Mouse (Mus musculus): ENCODE results near the gene Pramef20. TPM values are rescaled to one million over a fixed set of nuclear protein-coding genes. Genes with fewer than 3 reads are reported as not detected.
"Not testable (repeated sequence)": the region's sequence is repeated elsewhere in the genome, so short reads cannot be mapped to it uniquely, and the experiment has no call there.

Pramef20 gene
- not detected in 2 replicates for polyA plus RNA-seq (2016; fragmentation: Nextera tagmentation; extraction: Ambion mirVana)

DNA sequence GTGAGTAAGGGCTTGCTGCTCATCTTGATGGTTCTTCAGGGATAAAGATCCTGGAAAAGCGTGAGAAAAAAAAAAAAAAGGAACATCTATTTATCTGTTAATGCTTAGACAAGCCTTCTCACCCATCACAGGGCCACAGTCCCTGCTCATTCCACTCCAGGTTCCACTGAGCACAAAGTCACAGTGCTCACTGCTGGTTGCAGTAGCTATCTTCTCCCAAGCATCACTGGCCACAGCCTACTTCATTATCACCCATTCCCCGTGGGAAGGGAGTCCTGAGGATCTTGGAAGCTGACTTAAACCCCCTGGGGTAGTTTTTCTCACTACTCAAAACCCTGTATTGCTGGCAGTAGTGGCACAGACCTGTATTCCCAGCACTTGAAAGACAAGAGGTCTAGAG is at the start of gene Pramef20:
Gene Pramef20 (minus strand): TSS at position 23 of the 400 bp plus-strand sequence.
- H3K4me2 ChIP-seq (replicated peaks), result no peak within 1 kb of the TSS
- H3K4me1 ChIP-seq, result no peaks in the 10 kb centered on the region
- no peak within 1 kb of the TSS for H3K4me3 ChIP-seq
- H3K9me3 ChIP-seq, result peaks cover 12% of the 10 kb centered on the region; the same call in 1 of the 2 replicates
- no peak within 1 kb of the TSS for H3K9ac ChIP-seq
- H3K36me3 ChIP-seq, result no peaks in the 10 kb centered on the region
- H3K27me3 ChIP-seq (replicated peaks), result no peaks in the 10 kb centered on the region
- 61% methylated on average over 2 of the region's 2 CpGs for WGBS
- no peak within 1 kb of the TSS for H3K27ac ChIP-seq
- no peak for ATAC-seq (ENCODE audit: low FRiP score, low read depth)

- Histone ChIP-seq H3K9me3 (0 out of 2 replicates have a peak, but pooled peaks cover 2% of the 10 kb centered on the region), H3K27ac (no peak overlapping the region), H3K9ac (no peak overlapping the region), H3K4me3 (no peak overlapping the region), H3K4me2 (replicated peaks) (no peak overlapping the region), H3K27me3 (replicated peaks) (no peaks in the 10 kb centered on the region), H3K4me1 (no peaks in the 10 kb centered on the region), H3K36me3 (no peaks in the 10 kb centered on the region)
- 79% methylated on average over 5 of the region's 5 CpGs for WGBS
- ATAC-seq (ENCODE audit: low FRiP score, low read depth), result no peak
Observed at GRCm38 (mm10) chr4:144424590-144424989, 46.9 kb upstream of the Pramef20 start.

DNA sequence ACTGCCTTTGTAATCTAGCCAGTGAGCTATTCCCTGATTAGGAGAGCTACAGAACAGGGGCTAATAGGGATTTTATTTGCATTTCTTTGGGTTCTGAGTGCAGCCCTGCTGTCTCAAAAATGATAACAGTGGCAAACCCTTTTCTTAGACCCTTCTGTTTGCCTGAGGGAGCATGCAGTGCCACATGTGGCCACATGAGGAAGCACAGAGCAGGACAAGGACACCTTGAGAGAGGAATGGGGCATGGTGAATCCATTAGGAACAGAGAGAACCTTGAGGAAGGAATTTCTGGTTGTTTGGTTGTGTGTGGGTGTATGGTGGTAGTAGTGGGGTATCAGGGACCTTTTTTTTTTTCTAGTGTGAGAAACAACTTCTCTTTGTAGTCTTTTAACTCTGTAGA is 42.9 kb upstream of the Pramef20 start:
- Histone ChIP-seq H3K9ac (no peak overlapping the region), H3K4me1 (no peaks in the 10 kb centered on the region), H3K36me3 (no peaks in the 10 kb centered on the region), H3K27ac (no peak overlapping the region), H3K4me3 (no peak overlapping the region), H3K4me2 (replicated peaks) (no peak overlapping the region), H3K9me3 (peaks cover 6% of the 10 kb centered on the region; the same call in 1 of the 2 replicates), H3K27me3 (replicated peaks) (no peaks in the 10 kb centered on the region)
- no peak for ATAC-seq (ENCODE audit: low FRiP score, low read depth)

DNA sequence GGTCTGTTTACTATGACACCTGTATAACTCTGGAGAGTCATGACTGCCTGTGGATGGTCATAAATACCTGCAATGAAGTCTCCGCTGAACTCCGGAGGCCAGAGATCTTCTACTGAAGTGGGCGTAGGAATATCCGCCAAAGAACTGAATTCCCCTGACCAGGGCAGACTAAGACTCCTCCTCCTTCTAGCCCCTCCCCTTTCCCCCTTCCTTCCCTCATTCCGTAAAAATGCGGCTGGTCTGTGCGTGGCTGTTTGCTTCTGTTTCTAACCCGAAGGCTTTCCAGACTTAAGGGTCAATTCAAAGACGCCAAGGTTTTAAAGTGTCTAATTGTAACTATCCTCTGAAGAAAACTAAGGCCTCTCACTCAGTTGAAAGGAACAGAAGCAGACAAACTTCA is 30.6 kb upstream of the Pramef20 start, which contains the start of gene Pramef12:
Gene Pramef12 (minus strand): TSS at position 175 of the 400 bp plus-strand sequence.
- Histone ChIP-seq H3K9ac (no peak within 1 kb of the TSS), H3K27ac (no peak within 1 kb of the TSS), H3K4me1 (no peaks in the 10 kb centered on the region), H3K27me3 (replicated peaks) (no peaks in the 10 kb centered on the region), H3K36me3 (no peaks in the 10 kb centered on the region), H3K4me3 (no peak within 1 kb of the TSS), H3K4me2 (replicated peaks) (no peak within 1 kb of the TSS), H3K9me3 (peaks cover 8% of the 10 kb centered on the region; the same call in 1 of the 2 replicates)
- ATAC-seq (ENCODE audit: low FRiP score, low read depth), result no peak
- 81% methylated on average over 9 of the region's 9 CpGs for WGBS

GRCm38 (mm10) chr4:144406261-144406660 is 28.5 kb upstream of the Pramef20 start:
- peaks cover 6% of the 10 kb centered on the region; the same call in 1 of the 2 replicates for H3K9me3 ChIP-seq
- 53% methylated on average over 3 of the region's 3 CpGs for WGBS
- H3K36me3 ChIP-seq, result no peaks in the 10 kb centered on the region
- ATAC-seq (ENCODE audit: low FRiP score, low read depth), result no peak
- H3K4me2 ChIP-seq (replicated peaks), result no peak overlapping the region
- H3K4me1 ChIP-seq, result no peaks in the 10 kb centered on the region
- H3K27ac ChIP-seq, result no peak overlapping the region
- no peak overlapping the region for H3K4me3 ChIP-seq
- H3K9ac ChIP-seq, result no peak overlapping the region
- no peaks in the 10 kb centered on the region for H3K27me3 ChIP-seq (replicated peaks)

GRCm38 (mm10) chr4:144404456-144405086 is 26.8 kb upstream of the Pramef20 start:
- 10% methylated on average over 17 of the region's 17 CpGs for WGBS

DNA sequence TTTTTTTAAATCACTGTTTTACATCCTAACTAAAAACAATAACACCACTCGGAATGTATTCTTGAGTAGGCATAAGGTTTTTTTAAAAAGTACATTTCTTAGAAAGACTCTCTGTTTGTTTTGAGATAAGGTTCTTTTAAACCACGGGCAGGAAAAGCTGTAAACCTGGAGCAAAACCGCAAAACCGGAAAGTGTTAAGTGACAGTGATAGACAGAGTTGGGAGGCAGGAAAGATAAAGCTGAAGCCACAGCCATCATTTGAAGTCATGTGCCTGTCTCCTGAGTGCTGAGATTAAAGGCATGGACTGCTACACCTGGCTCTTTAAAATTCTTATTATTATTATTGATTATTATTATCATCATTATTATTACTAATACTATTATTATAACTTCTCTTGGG is 25.0 kb upstream of the Pramef20 start:
- 86% methylated on average over 4 of the region's 4 CpGs for WGBS
- H3K4me2 ChIP-seq (replicated peaks), result no peak overlapping the region
- H3K4me3 ChIP-seq, result no peak overlapping the region
- ATAC-seq (ENCODE audit: low FRiP score, low read depth), result no peak
- no peaks in the 10 kb centered on the region for H3K36me3 ChIP-seq
- no peak overlapping the region for H3K9ac ChIP-seq
- no peaks in the 10 kb centered on the region for H3K27me3 ChIP-seq (replicated peaks)
- H3K4me1 ChIP-seq, result no peaks in the 10 kb centered on the region
- no peak overlapping the region for H3K27ac ChIP-seq
- no peaks in the 10 kb centered on the region for H3K9me3 ChIP-seq

More at GRCm38 (mm10) chr4:144404456-144405086, 26.8 kb upstream of the Pramef20 start:
- H3K9me3 ChIP-seq, result peaks cover 5% of the 10 kb centered on the region; the same call in 1 of the 2 replicates
- ATAC-seq (ENCODE audit: low FRiP score, low read depth), result 0 out of 2 replicates have a peak, but pooled peaks have one; percentile 37
- no peak overlapping the region for H3K9ac ChIP-seq
- H3K27ac ChIP-seq, result no peak overlapping the region
- peak overlapping the region; percentile 51 for H3K4me2 ChIP-seq (replicated peaks)
- no peaks in the 10 kb centered on the region for H3K27me3 ChIP-seq (replicated peaks)
- H3K4me1 ChIP-seq, result no peaks in the 10 kb centered on the region
- no peaks in the 10 kb centered on the region for H3K36me3 ChIP-seq
- 0 out of 2 replicates have a peak overlapping the region, but pooled peaks have one; percentile 7 for H3K4me3 ChIP-seq

DNA sequence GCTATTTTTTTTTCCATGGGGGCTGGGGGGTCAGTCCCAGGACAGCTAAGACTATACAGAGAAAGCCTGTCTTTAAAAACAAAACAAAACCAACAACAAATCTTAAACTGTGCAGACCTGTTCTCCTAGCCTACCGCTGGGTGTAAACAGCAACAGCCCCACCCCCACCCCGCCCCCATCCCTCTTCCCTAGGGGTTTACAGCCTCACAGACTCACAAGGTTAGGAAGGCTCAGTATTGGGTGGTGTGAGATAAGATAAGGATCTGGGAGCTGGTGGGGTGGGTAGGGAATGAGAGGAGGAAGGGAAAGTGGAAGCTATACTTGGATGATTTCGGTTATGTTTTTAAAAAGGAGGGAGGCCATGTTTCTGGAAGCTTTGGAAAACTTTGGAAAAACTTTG is 18.6 kb upstream of the Pramef20 start:
- H3K4me3 ChIP-seq, result no peak overlapping the region
- ATAC-seq (ENCODE audit: low FRiP score, low read depth), result no peak
- H3K9ac ChIP-seq, result no peak overlapping the region
- WGBS, result 32% methylated on average over 3 of the region's 3 CpGs
- peaks cover 19% of the 10 kb centered on the region; the same call in 1 of the 2 replicates for H3K9me3 ChIP-seq
- H3K4me1 ChIP-seq, result no peaks in the 10 kb centered on the region
- no peaks in the 10 kb centered on the region for H3K27me3 ChIP-seq (replicated peaks)
- no peak overlapping the region for H3K27ac ChIP-seq
- H3K4me2 ChIP-seq (replicated peaks), result no peak overlapping the region
- no peaks in the 10 kb centered on the region for H3K36me3 ChIP-seq

- H3K9ac ChIP-seq; H3K9me3 ChIP-seq; H3K4me3 ChIP-seq; H3K4me1 ChIP-seq; H3K27ac ChIP-seq; H3K36me3 ChIP-seq; ATAC-seq (ENCODE audit: low FRiP score, low read depth); H3K4me2 ChIP-seq (replicated peaks); H3K27me3 ChIP-seq (replicated peaks): not testable (repeated sequence)
- WGBS, result 85% methylated on average over 3 of the region's 3 CpGs
Observed at GRCm38 (mm10) chr4:144357642-144358041, 20.1 kb downstream of the Pramef20 start, which contains the start of gene Gm13119. TSS of gene Gm13119 (plus strand) at chr4:144357942.

- H3K4me3 ChIP-seq; H3K36me3 ChIP-seq; H3K27ac ChIP-seq; H3K4me1 ChIP-seq; H3K27me3 ChIP-seq (replicated peaks); H3K9ac ChIP-seq; ATAC-seq (ENCODE audit: low FRiP score, low read depth); H3K9me3 ChIP-seq; H3K4me2 ChIP-seq (replicated peaks): not testable (repeated sequence)
- WGBS, result 83% methylated on average over 3 of the region's 3 CpGs
Observed at GRCm38 (mm10) chr4:144335856-144336255, 41.9 kb downstream of the Pramef20 start.

DNA sequence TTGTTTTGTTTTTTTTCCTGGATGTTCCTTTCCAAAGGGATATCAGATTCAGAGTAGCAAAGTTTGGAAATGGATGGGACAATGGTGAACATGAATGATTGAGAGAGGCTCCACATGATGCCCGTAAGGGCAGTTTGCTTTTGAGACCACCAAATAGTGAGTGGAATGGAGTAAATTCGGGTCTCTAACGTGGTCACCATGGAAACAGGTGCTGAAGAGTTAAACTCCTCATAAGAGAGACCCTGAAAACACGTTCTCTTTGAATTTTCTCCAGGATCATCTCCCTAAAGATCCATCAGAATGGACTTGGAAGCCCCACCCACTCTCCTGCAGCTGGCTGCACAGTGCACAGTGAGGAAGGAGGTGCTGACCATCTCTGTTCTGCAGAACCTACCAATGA is 47.8 kb downstream of the Pramef20 start, which contains the start of gene Gm13128:
Gene Gm13128 (plus strand): TSS at position 301 of the 400 bp plus-strand sequence.
- not testable (repeated sequence) for H3K4me1 ChIP-seq; H3K9ac ChIP-seq; H3K27ac ChIP-seq; H3K27me3 ChIP-seq (replicated peaks); ATAC-seq (ENCODE audit: low FRiP score, low read depth); H3K9me3 ChIP-seq; H3K36me3 ChIP-seq; H3K4me2 ChIP-seq (replicated peaks); H3K4me3 ChIP-seq
- 68% methylated on average over 4 of the region's 4 CpGs for WGBS
